8 mouse cellular contexts compared by ENCODE assay signal in the genomic region with DNA sequence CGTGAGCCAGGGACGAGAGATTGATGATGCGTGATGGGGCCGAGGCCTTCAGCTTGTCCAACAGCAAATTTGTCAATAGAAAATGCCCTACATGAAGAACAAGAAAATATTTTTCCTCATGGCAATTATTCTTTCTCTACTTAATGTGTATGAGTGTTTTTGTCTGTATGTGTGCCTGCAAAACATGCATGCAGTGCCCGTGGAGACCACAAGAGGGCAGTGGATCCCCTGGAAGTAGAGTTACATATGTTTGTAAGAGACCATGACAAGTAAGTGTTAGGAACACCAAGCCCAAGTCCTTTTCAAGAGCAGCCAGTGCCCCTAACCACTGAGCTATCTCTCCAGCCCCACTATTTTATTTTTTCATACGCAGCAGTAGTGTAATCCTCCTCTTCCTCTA. TPM values are rescaled to one million over a fixed set of nuclear protein-coding genes. Genes with fewer than 3 reads are reported as not detected.
A peak's percentile ranks its signal among the peaks of the same experiment; 100 is the strongest.
DNase-seq lines count a peak whose midpoint lies in the region; ATAC-seq and TF ChIP-seq lines count a peak whose summit lies in the region.

No protein-coding gene starts in this region.

- H3K9ac ChIP-seq in kidney, embryonic 15.5 days, result no peak overlapping the region
- H3K9ac ChIP-seq in hindbrain, postnatal 0 days (replicated peaks; ENCODE audit: low read length), result no peak overlapping the region
- H3K9ac ChIP-seq in limb, embryonic 14.5 days (ENCODE audit: low read depth, low read length, severe bottlenecking), result no peak overlapping the region

- no peaks in the 10 kb centered on the region for H3K4me1 ChIP-seq in kidney, embryonic 15.5 days
- H3K4me1 ChIP-seq in hindbrain, postnatal 0 days (ENCODE audit: insufficient read depth, low read length), result no peaks in the 10 kb centered on the region
- no peaks in the 10 kb centered on the region for H3K4me1 ChIP-seq in limb, embryonic 14.5 days (ENCODE audit: control insufficient read depth, insufficient read depth, low read length)

- peaks cover 97% of the 10 kb centered on the region for H3K36me3 ChIP-seq in kidney, embryonic 15.5 days
- H3K36me3 ChIP-seq in hindbrain, postnatal 0 days (ENCODE audit: insufficient read depth, low read length), result peaks cover 34% of the 10 kb centered on the region; the same call in 1 of the 2 replicates
- H3K36me3 ChIP-seq in limb, embryonic 14.5 days (ENCODE audit: control insufficient read depth, insufficient read depth, low read length), result peaks cover 76% of the 10 kb centered on the region

- peak; percentile 86 for DNase-seq in kidney, adult 18-20 months
- DNase-seq in WW6 (ENCODE audit: low read depth, low spot score), result peak; percentile 46
- DNase-seq in embryo, embryonic 10.5 days (ENCODE audit: low spot score), result peak; percentile 80
- peak; percentile 82 for DNase-seq in hindbrain, postnatal 0 days (ENCODE audit: low spot score)
- peak; percentile 42 for DNase-seq in limb, embryonic 14.5 days (ENCODE audit: low spot score)
- DNase-seq in right cerebral cortex, adult 2 months (ENCODE audit: low spot score in 2 of 2), result peak; percentile 59 to 64
- DNase-seq in urinary bladder, postnatal 25 days (ENCODE audit: low spot score), result peak; percentile 67

- H3K4me3 ChIP-seq in kidney, embryonic 15.5 days (replicated peaks), result no peak overlapping the region
- H3K4me3 ChIP-seq in hindbrain, postnatal 0 days (ENCODE audit: low read length), result no peak overlapping the region
- no peak overlapping the region for H3K4me3 ChIP-seq in limb, embryonic 14.5 days (replicated peaks; ENCODE audit: low read length)

- peak; percentile 90 for TF ChIP-seq CTCF in hindbrain, postnatal 0 days (IDR thresholded peaks at IDR 0.05; ENCODE audit: low read depth)

- TF ChIP-seq POLR2A in limb, embryonic 14.5 days (IDR thresholded peaks at IDR 0.05; ENCODE audit: borderline replicate concordance, extremely low read depth, insufficient read depth, insufficient read length), result no peak

- no peak for ATAC-seq in kidney, embryonic 15.5 days (replicated peaks; ENCODE audit: low FRiP score)
- no peak for ATAC-seq in hindbrain, postnatal 0 days
- no peak for ATAC-seq in limb, embryonic 14.5 days (ENCODE audit: low FRiP score, low read depth)

- no peaks in the 10 kb centered on the region for H3K27me3 ChIP-seq in kidney, embryonic 15.5 days
- no peaks in the 10 kb centered on the region for H3K27me3 ChIP-seq in hindbrain, postnatal 0 days (ENCODE audit: insufficient read depth, low read length)
- no peaks in the 10 kb centered on the region for H3K27me3 ChIP-seq in limb, embryonic 14.5 days (ENCODE audit: control insufficient read depth, insufficient read depth, low read length)

- H3K9me3 ChIP-seq in kidney, embryonic 15.5 days (replicated peaks), result no peaks in the 10 kb centered on the region
- no peaks in the 10 kb centered on the region for H3K9me3 ChIP-seq in hindbrain, postnatal 0 days (ENCODE audit: low read length)
- H3K9me3 ChIP-seq in limb, embryonic 14.5 days (ENCODE audit: control insufficient read depth, low read length), result no peaks in the 10 kb centered on the region

- H3K27ac ChIP-seq in kidney, embryonic 15.5 days, result no peak overlapping the region
- H3K27ac ChIP-seq in hindbrain, postnatal 0 days, result no peak overlapping the region
- H3K27ac ChIP-seq in limb, embryonic 14.5 days (replicated peaks; ENCODE audit: low read depth, low read length), result no peak overlapping the region

- 78% methylated on average over 6 of the region's 6 CpGs for WGBS in kidney, embryonic 15.5 days
- WGBS in hindbrain, postnatal 0 days, result 81% methylated on average over 6 of the region's 6 CpGs
- 81% methylated on average over 6 of the region's 6 CpGs for WGBS in limb, embryonic 14.5 days

- H3K4me2 ChIP-seq in kidney, embryonic 15.5 days, result no peak overlapping the region
- no peak overlapping the region for H3K4me2 ChIP-seq in hindbrain, postnatal 0 days (ENCODE audit: low read depth, low read length)
- no peak overlapping the region for H3K4me2 ChIP-seq in limb, embryonic 14.5 days (replicated peaks; ENCODE audit: low read depth, low read length, severe bottlenecking)

RNA-seq across cellular contexts. Expression of a gene that starts 13.9 kb away (rescaled TPM):
- 30.5 and 30.6 TPM in 2 replicates for polyA plus RNA-seq in kidney, embryonic 15.5 days (2015; fragmentation: Nextera tagmentation; extraction: Ambion mirVana)
- total RNA-seq in hindbrain, postnatal 0 days (2014; rRNA removed), result 71.9 and 103 TPM in 2 replicates
- 38.4 and 39.4 TPM in 2 replicates for polyA plus RNA-seq in hindbrain, postnatal 0 days (2015; fragmentation: Nextera tagmentation; extraction: Ambion mirVana)
- polyA plus RNA-seq in limb, embryonic 14.5 days (2012; rRNA removed), result 21.2 and 23.5 TPM in 2 replicates
- polyA plus RNA-seq in limb, embryonic 14.5 days (2014; fragmentation: Nextera tagmentation; extraction: Ambion mirVana), result 23.9 and 25.2 TPM in 2 replicates

RNA-seq across cellular contexts. Expression of a gene that starts 28.9 kb away (rescaled TPM):
- polyA plus RNA-seq in kidney, embryonic 15.5 days (2015; fragmentation: Nextera tagmentation; extraction: Ambion mirVana), result 8.9 and 9.0 TPM in 2 replicates
- 5.0 and 5.8 TPM in 2 replicates for total RNA-seq in hindbrain, postnatal 0 days (2014; rRNA removed)
- polyA plus RNA-seq in hindbrain, postnatal 0 days (2015; fragmentation: Nextera tagmentation; extraction: Ambion mirVana), result 5.7 and 7.7 TPM in 2 replicates
- polyA plus RNA-seq in limb, embryonic 14.5 days (2012; rRNA removed), result 6.9 and 10.0 TPM in 2 replicates
- 1.9 and 6.5 TPM in 2 replicates for polyA plus RNA-seq in limb, embryonic 14.5 days (2014; fragmentation: Nextera tagmentation; extraction: Ambion mirVana)

RNA-seq across cellular contexts. Expression of a gene that starts 34.0 kb away (rescaled TPM):
- 0.35 TPM in 1 of 2 replicates, not detected in the other for polyA plus RNA-seq in kidney, embryonic 15.5 days (2015; fragmentation: Nextera tagmentation; extraction: Ambion mirVana)
- not detected in 2 replicates for total RNA-seq in hindbrain, postnatal 0 days (2014; rRNA removed)
- polyA plus RNA-seq in hindbrain, postnatal 0 days (2015; fragmentation: Nextera tagmentation; extraction: Ambion mirVana), result not detected in 2 replicates
- polyA plus RNA-seq in limb, embryonic 14.5 days (2012; rRNA removed), result 0.05 and 0.06 TPM in 2 replicates
- polyA plus RNA-seq in limb, embryonic 14.5 days (2014; fragmentation: Nextera tagmentation; extraction: Ambion mirVana), result 0.26 TPM in 1 of 2 replicates, not detected in the other
